Mouse (Mus musculus): ENCODE results near the gene Esrrg. TPM values are rescaled to one million over a fixed set of nuclear protein-coding genes. Genes with fewer than 3 reads are reported as not detected.

The Esrrg gene
- total RNA-seq, 1 experiment from 2014 or later = not detected

- no peak for ATAC-seq (ENCODE audit: extremely low read depth, insufficient number of reproducible peaks, low FRiP score, poor library complexity, severe bottlenecking)
Measured at GRCm38 (mm10) chr1:188006820-188007491, 398.4 kb downstream of the Esrrg start.

- no peak for ATAC-seq (ENCODE audit: extremely low read depth, insufficient number of reproducible peaks, low FRiP score, poor library complexity, severe bottlenecking)
Measured at GRCm38 (mm10) chr1:188008476-188008875, 399.9 kb downstream of the Esrrg start.

- no peak for ATAC-seq (ENCODE audit: extremely low read depth, insufficient number of reproducible peaks, low FRiP score, poor library complexity, severe bottlenecking)
Measured at GRCm38 (mm10) chr1:188009868-188010267, 401.3 kb downstream of the Esrrg start.

- ATAC-seq (ENCODE audit: extremely low read depth, insufficient number of reproducible peaks, low FRiP score, poor library complexity, severe bottlenecking) = no peak
Measured at GRCm38 (mm10) chr1:188010860-188011259, 402.3 kb downstream of the Esrrg start.

- no peak for ATAC-seq (ENCODE audit: extremely low read depth, insufficient number of reproducible peaks, low FRiP score, poor library complexity, severe bottlenecking)
Measured at GRCm38 (mm10) chr1:188014411-188014810, 405.8 kb downstream of the Esrrg start.

GRCm38 (mm10) chr1:188017956-188018862 lies 409.6 kb downstream of the Esrrg start:
- no peak for ATAC-seq (ENCODE audit: extremely low read depth, insufficient number of reproducible peaks, low FRiP score, poor library complexity, severe bottlenecking)

GRCm38 (mm10) chr1:188029205-188029604 lies 420.6 kb downstream of the Esrrg start:
- no peak for ATAC-seq (ENCODE audit: extremely low read depth, insufficient number of reproducible peaks, low FRiP score, poor library complexity, severe bottlenecking)

- no peak for ATAC-seq (ENCODE audit: extremely low read depth, insufficient number of reproducible peaks, low FRiP score, poor library complexity, severe bottlenecking)
Measured at GRCm38 (mm10) chr1:188030116-188030515, 421.5 kb downstream of the Esrrg start.

- no peak for ATAC-seq (ENCODE audit: extremely low read depth, insufficient number of reproducible peaks, low FRiP score, poor library complexity, severe bottlenecking)
Measured at GRCm38 (mm10) chr1:188031276-188031675, 422.7 kb downstream of the Esrrg start.

GRCm38 (mm10) chr1:188035957-188036356 lies 427.4 kb downstream of the Esrrg start:
- no peak for ATAC-seq (ENCODE audit: extremely low read depth, insufficient number of reproducible peaks, low FRiP score, poor library complexity, severe bottlenecking)

GRCm38 (mm10) chr1:188046691-188047121 lies 438.1 kb downstream of the Esrrg start:
- ATAC-seq (ENCODE audit: extremely low read depth, insufficient number of reproducible peaks, low FRiP score, poor library complexity, severe bottlenecking) = no peak

- no peak for ATAC-seq (ENCODE audit: extremely low read depth, insufficient number of reproducible peaks, low FRiP score, poor library complexity, severe bottlenecking)
Measured at GRCm38 (mm10) chr1:188047148-188047547, 438.6 kb downstream of the Esrrg start.

GRCm38 (mm10) chr1:188055888-188056287 lies 447.3 kb downstream of the Esrrg start:
- ATAC-seq (ENCODE audit: extremely low read depth, insufficient number of reproducible peaks, low FRiP score, poor library complexity, severe bottlenecking) = no peak

GRCm38 (mm10) chr1:188057892-188058291 lies 449.3 kb downstream of the Esrrg start:
- no peak for ATAC-seq (ENCODE audit: extremely low read depth, insufficient number of reproducible peaks, low FRiP score, poor library complexity, severe bottlenecking)

- no peak for ATAC-seq (ENCODE audit: extremely low read depth, insufficient number of reproducible peaks, low FRiP score, poor library complexity, severe bottlenecking)
Measured at GRCm38 (mm10) chr1:188059006-188059405, 450.4 kb downstream of the Esrrg start.

GRCm38 (mm10) chr1:188060493-188060892 lies 451.9 kb downstream of the Esrrg start:
- ATAC-seq (ENCODE audit: extremely low read depth, insufficient number of reproducible peaks, low FRiP score, poor library complexity, severe bottlenecking) = no peak

GRCm38 (mm10) chr1:188068833-188069232 lies 460.2 kb downstream of the Esrrg start:
- ATAC-seq (ENCODE audit: extremely low read depth, insufficient number of reproducible peaks, low FRiP score, poor library complexity, severe bottlenecking) = no peak

GRCm38 (mm10) chr1:188069849-188070248 lies 461.3 kb downstream of the Esrrg start:
- ATAC-seq (ENCODE audit: extremely low read depth, insufficient number of reproducible peaks, low FRiP score, poor library complexity, severe bottlenecking) = no peak

- no peak for ATAC-seq (ENCODE audit: extremely low read depth, insufficient number of reproducible peaks, low FRiP score, poor library complexity, severe bottlenecking)
Measured at GRCm38 (mm10) chr1:188077561-188078195, 469.1 kb downstream of the Esrrg start.
